13 mouse cellular contexts compared by ENCODE assay signal in genomic region chr5:85177787-85178186, GRCm38 (mm10).
"Had no signal": no experiment of that assay in that cellular context is flagged by ENCODE, and none has a peak within 500 bp of the region (broad histone marks: within the 10 kb centered on the region; RNA-seq: fewer than 3 reads in every experiment).

No protein-coding gene starts in this region.

- H3K9me3 ChIP-seq: kidney, embryonic 15.5 days; limb, embryonic 13.5 days; neural tube, embryonic 15.5 days; stomach, embryonic 15.5 days had no signal

- H3K27me3 ChIP-seq: kidney, embryonic 15.5 days; limb, embryonic 13.5 days; neural tube, embryonic 15.5 days; stomach, embryonic 15.5 days had no signal

- DNase-seq: kidney, adult 2 months; kidney, postnatal 14 days; left cerebral cortex, postnatal 4 days; lung, adult 18-20 months; lung, postnatal 36 days; right cerebral cortex, postnatal 14 days; thymus, adult 2 months; thymus, postnatal 25 days had no signal

- H3K4me3 ChIP-seq: kidney, embryonic 15.5 days; limb, embryonic 13.5 days; neural tube, embryonic 15.5 days; stomach, embryonic 15.5 days had no signal

- H3K4me1 ChIP-seq: kidney, embryonic 15.5 days; limb, embryonic 13.5 days; neural tube, embryonic 15.5 days; stomach, embryonic 15.5 days had no signal

- H3K4me2 ChIP-seq: kidney, embryonic 15.5 days; limb, embryonic 13.5 days; neural tube, embryonic 15.5 days; stomach, embryonic 15.5 days had no signal

- H3K9ac ChIP-seq: kidney, embryonic 15.5 days; limb, embryonic 13.5 days; liver, embryonic 14.5 days; neural tube, embryonic 15.5 days; stomach, embryonic 15.5 days had no signal

- H3K36me3 ChIP-seq: kidney, embryonic 15.5 days; limb, embryonic 13.5 days; neural tube, embryonic 15.5 days; stomach, embryonic 15.5 days had no signal

- H3K27ac ChIP-seq: kidney, embryonic 15.5 days; limb, embryonic 13.5 days; liver, embryonic 14.5 days; neural tube, embryonic 15.5 days; stomach, embryonic 15.5 days had no signal
